ENCODE assay signal across 9 mouse cellular contexts in genomic region chr14:48073247-48074161, GRCm38 (mm10). TPM values are rescaled to one million over a fixed set of nuclear protein-coding genes. Genes with fewer than 3 reads are reported as not detected.
A peak's percentile ranks its signal among the peaks of the same experiment; 100 is the strongest.
DNase-seq lines count a peak whose midpoint lies in the region; ATAC-seq and TF ChIP-seq lines count a peak whose summit lies in the region.
"Had no signal": no experiment of that assay in that cellular context is flagged by ENCODE, and none has a peak within 500 bp of the region (broad histone marks: within the 10 kb centered on the region; RNA-seq: fewer than 3 reads in every experiment).

No protein-coding gene starts in this region.

- H3K27me3 ChIP-seq in stomach, embryonic 14.5 days (ENCODE audit: control insufficient read depth, insufficient read depth, low read length), result no peaks in the 10 kb centered on the region
- no peaks in the 10 kb centered on the region for H3K27me3 ChIP-seq in stomach, postnatal 0 days (ENCODE audit: control insufficient read depth, insufficient read depth, low read length)
- H3K27me3 ChIP-seq in hindbrain, embryonic 11.5 days (ENCODE audit: control insufficient read depth, insufficient read depth, low read length), result no peaks in the 10 kb centered on the region
- no peaks in the 10 kb centered on the region for H3K27me3 ChIP-seq in liver, embryonic 11.5 days (replicated peaks; ENCODE audit: control insufficient read depth, insufficient read depth, low read length)
- H3K27me3 ChIP-seq in neural tube, embryonic 12.5 days (replicated peaks), result no peaks in the 10 kb centered on the region
- H3K27me3 ChIP-seq: limb, embryonic 12.5 days had no signal

- 47% methylated on average over 24 of the region's 24 CpGs for WGBS in stomach, embryonic 14.5 days
- 50% methylated on average over 24 of the region's 24 CpGs for WGBS in stomach, postnatal 0 days
- WGBS in hindbrain, embryonic 11.5 days, result 16% methylated on average over 24 of the region's 24 CpGs
- 49% methylated on average over 24 of the region's 24 CpGs for WGBS in liver, embryonic 11.5 days
- 24% methylated on average over 24 of the region's 24 CpGs for WGBS in neural tube, embryonic 12.5 days

- TF ChIP-seq EP300 in stomach, postnatal 0 days (optimal IDR thresholded peaks at IDR 0.05), result no peak

- TF ChIP-seq CTCF in stomach, postnatal 0 days (IDR thresholded peaks at IDR 0.05; ENCODE audit: low read depth), result no peak

- H3K4me2 ChIP-seq in stomach, embryonic 14.5 days (replicated peaks; ENCODE audit: low read depth, low read length), result no peak overlapping the region
- no peak overlapping the region for H3K4me2 ChIP-seq in stomach, postnatal 0 days (replicated peaks; ENCODE audit: low read depth)
- no peak overlapping the region for H3K4me2 ChIP-seq in hindbrain, embryonic 11.5 days (replicated peaks; ENCODE audit: low read depth, low read length)
- no peak overlapping the region; the same call in 1 of the 2 replicates for H3K4me2 ChIP-seq in liver, embryonic 11.5 days
- H3K4me2 ChIP-seq in neural tube, embryonic 12.5 days (replicated peaks), result peak overlapping the region; percentile 22
- H3K4me2 ChIP-seq: limb, embryonic 12.5 days had no signal

- H3K4me1 ChIP-seq in stomach, embryonic 14.5 days (ENCODE audit: control insufficient read depth, insufficient read depth, low read length), result no peaks in the 10 kb centered on the region
- H3K4me1 ChIP-seq in stomach, postnatal 0 days (replicated peaks; ENCODE audit: control insufficient read depth, insufficient read depth), result no peaks in the 10 kb centered on the region
- H3K4me1 ChIP-seq in hindbrain, embryonic 11.5 days (replicated peaks; ENCODE audit: control insufficient read depth, insufficient read depth, low read length), result no peaks in the 10 kb centered on the region
- H3K4me1 ChIP-seq in liver, embryonic 11.5 days (replicated peaks; ENCODE audit: control insufficient read depth, insufficient read depth, low read length), result no peaks in the 10 kb centered on the region
- peaks cover 11% of the 10 kb centered on the region for H3K4me1 ChIP-seq in neural tube, embryonic 12.5 days
- H3K4me1 ChIP-seq: limb, embryonic 12.5 days had no signal

- 0 out of 2 replicates have a peak, but pooled peaks have one; percentile 42 for ATAC-seq in stomach, embryonic 14.5 days (ENCODE audit: insufficient number of reproducible peaks, insufficient read depth, low FRiP score, low read depth)
- no peak; the same call in 1 of the 2 replicates for ATAC-seq in stomach, postnatal 0 days (ENCODE audit: low FRiP score, low TSS enrichment)
- peak; percentile 94 for ATAC-seq in hindbrain, embryonic 11.5 days (ENCODE audit: low FRiP score)
- peak; percentile 57 for ATAC-seq in liver, embryonic 11.5 days (replicated peaks; ENCODE audit: low FRiP score)
- ATAC-seq in neural tube, embryonic 12.5 days (ENCODE audit: low FRiP score, low read depth), result peak; percentile 87

- no peak for DNase-seq in stomach, postnatal 0 days (ENCODE audit: low spot score)
- DNase-seq in frontal cortex, postnatal 25 days (ENCODE audit: low spot score in 2 of 2), result peak; percentile 15 to 31
- peak; percentile 86 for DNase-seq in hindbrain, embryonic 11.5 days (ENCODE audit: low spot score)
- peak; percentile 39 for DNase-seq in liver, embryonic 11.5 days (ENCODE audit: low spot score)
- DNase-seq in spleen, postnatal 36 days (ENCODE audit: low spot score in 2 of 2), result no peak
- no peak for DNase-seq in cerebellum, adult 8-10 months

- H3K27ac ChIP-seq in stomach, embryonic 14.5 days (ENCODE audit: low read length), result no peak overlapping the region
- no peak overlapping the region for H3K27ac ChIP-seq in stomach, postnatal 0 days (replicated peaks)
- H3K27ac ChIP-seq in hindbrain, embryonic 11.5 days (ENCODE audit: low read depth, low read length), result peak overlapping the region; percentile 82
- H3K27ac ChIP-seq in liver, embryonic 11.5 days (ENCODE audit: low read depth, low read length), result no peak overlapping the region
- no peak overlapping the region for H3K27ac ChIP-seq in neural tube, embryonic 12.5 days
- H3K27ac ChIP-seq: limb, embryonic 12.5 days had no signal

- no peak overlapping the region for H3K4me3 ChIP-seq in stomach, embryonic 14.5 days (ENCODE audit: low read depth, low read length)
- H3K4me3 ChIP-seq in stomach, postnatal 0 days (ENCODE audit: low read depth, low read length), result no peak overlapping the region
- H3K4me3 ChIP-seq in hindbrain, embryonic 11.5 days (ENCODE audit: low read depth, low read length), result no peak overlapping the region
- H3K4me3 ChIP-seq in liver, embryonic 11.5 days (ENCODE audit: low read depth, low read length), result no peak overlapping the region
- no peak overlapping the region for H3K4me3 ChIP-seq in neural tube, embryonic 12.5 days
- H3K4me3 ChIP-seq: limb, embryonic 12.5 days had no signal

- H3K9me3 ChIP-seq in stomach, embryonic 14.5 days (ENCODE audit: control insufficient read depth, low read depth, low read length), result no peaks in the 10 kb centered on the region
- no peaks in the 10 kb centered on the region for H3K9me3 ChIP-seq in stomach, postnatal 0 days (ENCODE audit: control insufficient read depth, low read length)
- no peaks in the 10 kb centered on the region for H3K9me3 ChIP-seq in hindbrain, embryonic 11.5 days (ENCODE audit: control insufficient read depth, low read length)
- H3K9me3 ChIP-seq in liver, embryonic 11.5 days (ENCODE audit: control insufficient read depth, low read length), result no peaks in the 10 kb centered on the region
- H3K9me3 ChIP-seq in neural tube, embryonic 12.5 days, result no peaks in the 10 kb centered on the region
- H3K9me3 ChIP-seq: limb, embryonic 12.5 days had no signal

- H3K36me3 ChIP-seq in stomach, embryonic 14.5 days (ENCODE audit: control insufficient read depth, insufficient read depth, low read length), result no peaks in the 10 kb centered on the region
- H3K36me3 ChIP-seq in stomach, postnatal 0 days (ENCODE audit: control insufficient read depth, insufficient read depth, low read length), result no peaks in the 10 kb centered on the region
- no peaks in the 10 kb centered on the region for H3K36me3 ChIP-seq in hindbrain, embryonic 11.5 days (ENCODE audit: control insufficient read depth, insufficient read depth, low read length)
- H3K36me3 ChIP-seq in liver, embryonic 11.5 days (ENCODE audit: control insufficient read depth, insufficient read depth, low read length), result no peaks in the 10 kb centered on the region
- no peaks in the 10 kb centered on the region for H3K36me3 ChIP-seq in neural tube, embryonic 12.5 days
- H3K36me3 ChIP-seq: limb, embryonic 12.5 days had no signal

- H3K9ac ChIP-seq in stomach, embryonic 14.5 days (replicated peaks; ENCODE audit: low read depth, low read length), result no peak overlapping the region
- H3K9ac ChIP-seq in stomach, postnatal 0 days (ENCODE audit: low read length), result no peak overlapping the region
- peak overlapping the region; percentile 31; the same call in 1 of the 2 replicates for H3K9ac ChIP-seq in hindbrain, embryonic 11.5 days (ENCODE audit: low read depth, low read length)
- H3K9ac ChIP-seq in liver, embryonic 11.5 days (ENCODE audit: low read depth, low read length), result no peak overlapping the region
- no peak overlapping the region for H3K9ac ChIP-seq in neural tube, embryonic 12.5 days
- H3K9ac ChIP-seq: limb, embryonic 12.5 days had no signal

RNA-seq across cellular contexts. Expression of gene Peli2, which starts 47.1 kb away (rescaled TPM):
- polyA plus RNA-seq in stomach, embryonic 14.5 days (2014; fragmentation: Nextera tagmentation; extraction: Ambion mirVana), result 10.2 and 11.2 TPM in 2 replicates
- 5.6 and 5.9 TPM in 2 replicates for polyA plus RNA-seq in stomach, postnatal 0 days (2015; fragmentation: Nextera tagmentation; extraction: Ambion mirVana)
- polyA plus RNA-seq in hindbrain, embryonic 11.5 days (2014; fragmentation: Nextera tagmentation; extraction: Ambion mirVana), result 17.3 and 17.6 TPM in 2 replicates
- polyA plus RNA-seq in liver, embryonic 11.5 days (2014; fragmentation: Nextera tagmentation; extraction: Ambion mirVana), result 3.1 TPM in 2 replicates
- polyA plus RNA-seq in neural tube, embryonic 12.5 days (2016; fragmentation: Nextera tagmentation; extraction: Ambion mirVana), result 17.1 and 17.4 TPM in 2 replicates

Comparison
In these comparisons a context has a peak if more than half of its experiments do, and no peak if none do; other contexts are left out.
1. DNase-seq: peak in frontal cortex, postnatal 25 days (2 of 2), hindbrain, embryonic 11.5 days (single experiment) and liver, embryonic 11.5 days (single experiment); none in stomach, postnatal 0 days (single experiment), spleen, postnatal 36 days (0 of 2) and cerebellum, adult 8-10 months (single experiment).